Mouse (Mus musculus): ENCODE measurements at regions not wholly inside any gene's neighbourhood (a gene's known extent, or its start where the extent isn't known, plus 50 kb on each side); places are given as distances from the start of the nearest gene placed in this dataset.

DNA sequence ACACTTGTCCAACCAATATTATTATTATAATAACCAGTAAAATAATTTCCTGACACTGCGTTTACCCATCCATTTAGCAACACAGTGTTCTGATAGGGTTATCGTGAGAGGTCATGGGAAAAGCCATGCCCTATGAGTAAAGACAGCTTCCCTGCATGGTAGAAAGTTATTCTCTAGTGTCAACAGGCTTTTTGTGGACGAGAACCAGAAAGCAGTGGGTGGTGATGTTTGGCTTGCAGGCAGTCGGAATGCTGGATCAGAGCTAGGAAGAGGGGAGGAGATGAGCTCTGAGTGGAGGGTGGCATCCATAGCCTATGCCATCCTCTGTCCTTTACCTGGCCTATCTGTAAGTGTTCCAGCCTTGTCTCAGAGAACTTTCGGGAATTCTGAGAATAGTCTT is 83.1 kb upstream of the Sash1 start:
- no peaks in the 10 kb centered on the region for H3K27me3 ChIP-seq (ENCODE audit: control insufficient read depth, insufficient read depth, low read length, poor library complexity, severe bottlenecking)
- H3K27ac ChIP-seq (ENCODE audit: insufficient read depth, low read length), result no peak overlapping the region
- no peaks in the 10 kb centered on the region for H3K9me3 ChIP-seq (replicated peaks; ENCODE audit: control insufficient read depth, insufficient read depth, low read length, poor library complexity, severe bottlenecking)
- TF ChIP-seq EP300 (IDR thresholded peaks at IDR 0.05; ENCODE audit: insufficient read depth, low read depth, low read length), result no peak
- TF ChIP-seq POLR2A (IDR thresholded peaks at IDR 0.05; ENCODE audit: insufficient read depth, low read length), result no peak
- TF ChIP-seq CTCF (IDR thresholded peaks at IDR 0.05; ENCODE audit: low read depth, low read length), result no peak
- H3K4me1 ChIP-seq (ENCODE audit: control insufficient read depth, insufficient read depth, low read length), result no peaks in the 10 kb centered on the region
- H3K36me3 ChIP-seq (ENCODE audit: control insufficient read depth, insufficient read depth, low read length, poor library complexity, severe bottlenecking), result no peaks in the 10 kb centered on the region
- no peak overlapping the region for H3K9ac ChIP-seq (ENCODE audit: low read depth, poor library complexity, severe bottlenecking)
- no peak overlapping the region for H3K4me3 ChIP-seq (ENCODE audit: low read depth, low read length)

DNA sequence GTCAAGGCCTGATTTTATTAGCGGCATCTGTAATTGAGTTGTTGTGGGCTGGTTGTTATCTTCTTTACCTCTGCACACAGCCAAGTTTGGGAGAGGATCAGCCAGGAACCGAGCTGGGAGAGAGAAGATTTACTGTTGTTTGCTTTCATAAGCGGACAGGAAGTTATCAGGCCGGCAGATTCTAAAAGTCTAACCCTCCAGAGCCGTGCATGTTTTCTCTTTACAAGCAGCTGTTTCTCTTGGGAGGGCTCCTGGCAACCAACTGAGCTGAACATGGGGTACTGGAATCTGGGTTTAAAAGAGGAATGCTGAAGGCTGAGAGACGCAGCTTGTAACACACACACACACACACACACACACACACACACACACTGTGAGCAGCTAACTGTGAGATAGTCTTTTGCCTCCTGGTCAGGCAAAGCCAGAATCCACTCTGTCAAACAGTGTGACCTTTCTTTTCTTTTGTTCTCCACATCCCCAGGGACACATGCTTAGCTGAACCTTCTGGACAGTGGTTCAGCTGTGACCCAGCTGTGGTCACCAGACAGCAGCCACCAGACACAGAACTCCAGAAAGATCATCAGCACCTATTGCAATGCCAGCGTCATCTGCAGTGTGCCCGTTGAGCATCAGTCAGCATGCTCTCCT is 82.5 kb upstream of the Sash1 start:
- no peak overlapping the region for H3K27ac ChIP-seq (ENCODE audit: insufficient read depth, low read length)
- no peak overlapping the region for H3K9ac ChIP-seq (ENCODE audit: low read depth, poor library complexity, severe bottlenecking)
- H3K27me3 ChIP-seq (ENCODE audit: control insufficient read depth, insufficient read depth, low read length, poor library complexity, severe bottlenecking), result no peaks in the 10 kb centered on the region
- H3K4me1 ChIP-seq (ENCODE audit: control insufficient read depth, insufficient read depth, low read length), result no peaks in the 10 kb centered on the region
- H3K4me3 ChIP-seq (ENCODE audit: low read depth, low read length), result no peak overlapping the region
- TF ChIP-seq POLR2A (IDR thresholded peaks at IDR 0.05; ENCODE audit: insufficient read depth, low read length) (no peak), EP300 (IDR thresholded peaks at IDR 0.05; ENCODE audit: insufficient read depth, low read depth, low read length) (no peak), CTCF (IDR thresholded peaks at IDR 0.05; ENCODE audit: low read depth, low read length) (no peak)
- no peaks in the 10 kb centered on the region for H3K9me3 ChIP-seq (replicated peaks; ENCODE audit: control insufficient read depth, insufficient read depth, low read length, poor library complexity, severe bottlenecking)
- no peaks in the 10 kb centered on the region for H3K36me3 ChIP-seq (ENCODE audit: control insufficient read depth, insufficient read depth, low read length, poor library complexity, severe bottlenecking)

DNA sequence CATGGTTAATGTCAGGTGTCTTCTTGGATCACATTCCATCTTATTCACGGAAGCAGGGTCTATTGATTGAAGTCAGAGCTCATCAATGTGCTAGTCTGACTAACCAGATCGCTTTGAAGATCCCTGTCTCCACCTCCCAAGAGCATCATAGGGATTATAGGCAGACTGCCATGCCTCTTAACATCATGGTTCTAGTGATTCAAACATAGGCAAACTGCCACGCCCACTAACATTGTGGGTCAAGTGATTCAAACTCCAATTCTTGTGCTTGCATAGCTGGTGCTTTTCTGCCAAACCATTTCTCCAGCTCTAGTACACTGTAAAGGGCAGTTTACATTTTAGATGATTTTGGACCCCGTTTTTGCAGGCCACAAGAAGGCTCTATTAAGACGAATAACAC is 77.1 kb upstream of the Sash1 start:
- Histone ChIP-seq H3K9ac (ENCODE audit: low read depth, poor library complexity, severe bottlenecking) (no peak overlapping the region), H3K27ac (ENCODE audit: insufficient read depth, low read length) (no peak overlapping the region), H3K4me3 (ENCODE audit: low read depth, low read length) (no peak overlapping the region), H3K9me3 (replicated peaks; ENCODE audit: control insufficient read depth, insufficient read depth, low read length, poor library complexity, severe bottlenecking) (no peaks in the 10 kb centered on the region), H3K4me1 (ENCODE audit: control insufficient read depth, insufficient read depth, low read length) (no peaks in the 10 kb centered on the region), H3K27me3 (ENCODE audit: control insufficient read depth, insufficient read depth, low read length, poor library complexity, severe bottlenecking) (no peaks in the 10 kb centered on the region), H3K36me3 (ENCODE audit: control insufficient read depth, insufficient read depth, low read length, poor library complexity, severe bottlenecking) (no peaks in the 10 kb centered on the region)
- TF ChIP-seq EP300 (IDR thresholded peaks at IDR 0.05; ENCODE audit: insufficient read depth, low read depth, low read length), result no peak
- no peak for TF ChIP-seq POLR2A (IDR thresholded peaks at IDR 0.05; ENCODE audit: insufficient read depth, low read length)
- TF ChIP-seq CTCF (IDR thresholded peaks at IDR 0.05; ENCODE audit: low read depth, low read length), result no peak

DNA sequence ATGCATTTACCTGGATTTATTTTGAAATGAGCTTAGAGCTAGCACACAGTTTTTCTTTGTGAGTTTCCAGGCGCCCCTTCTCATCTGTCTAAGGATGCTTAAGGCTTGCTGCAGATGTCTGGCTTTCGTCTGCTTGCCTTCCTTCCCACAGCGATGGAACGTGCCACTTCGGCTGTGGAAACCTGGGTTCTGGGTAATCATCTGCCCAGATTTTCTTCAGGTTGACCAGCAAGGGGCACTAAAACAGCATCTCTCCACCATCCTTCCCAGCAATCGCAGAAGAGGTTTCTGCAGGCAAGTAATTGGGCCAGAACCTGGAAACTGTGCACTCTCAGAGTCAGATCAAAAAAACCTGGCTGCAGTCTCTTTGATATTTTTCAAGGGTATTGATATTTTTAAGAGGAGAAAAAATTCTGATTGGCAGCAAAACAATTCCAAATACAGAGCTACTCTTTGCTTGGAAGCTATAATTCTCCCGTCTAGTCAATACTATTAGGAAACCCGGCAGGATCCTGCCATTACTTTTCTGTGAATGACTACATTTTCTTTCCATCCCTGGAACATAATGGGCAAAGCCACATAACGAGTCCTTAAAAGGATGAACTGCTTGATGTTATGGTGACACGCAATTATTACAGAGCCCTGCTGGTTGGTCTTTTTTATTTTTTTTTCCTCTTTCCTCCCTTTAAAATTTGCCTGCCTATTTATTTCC is 75.2 kb upstream of the Sash1 start:
- H3K27me3 ChIP-seq (ENCODE audit: control insufficient read depth, insufficient read depth, low read length, poor library complexity, severe bottlenecking), result no peaks in the 10 kb centered on the region
- no peak overlapping the region for H3K9ac ChIP-seq (ENCODE audit: low read depth, poor library complexity, severe bottlenecking)
- H3K4me3 ChIP-seq (ENCODE audit: low read depth, low read length), result no peak overlapping the region
- TF ChIP-seq CTCF (IDR thresholded peaks at IDR 0.05; ENCODE audit: low read depth, low read length) (no peak), EP300 (IDR thresholded peaks at IDR 0.05; ENCODE audit: insufficient read depth, low read depth, low read length) (no peak), POLR2A (IDR thresholded peaks at IDR 0.05; ENCODE audit: insufficient read depth, low read length) (no peak)
- no peaks in the 10 kb centered on the region for H3K36me3 ChIP-seq (ENCODE audit: control insufficient read depth, insufficient read depth, low read length, poor library complexity, severe bottlenecking)
- H3K4me1 ChIP-seq (ENCODE audit: control insufficient read depth, insufficient read depth, low read length), result no peaks in the 10 kb centered on the region
- no peaks in the 10 kb centered on the region for H3K9me3 ChIP-seq (replicated peaks; ENCODE audit: control insufficient read depth, insufficient read depth, low read length, poor library complexity, severe bottlenecking)
- no peak overlapping the region for H3K27ac ChIP-seq (ENCODE audit: insufficient read depth, low read length)

DNA sequence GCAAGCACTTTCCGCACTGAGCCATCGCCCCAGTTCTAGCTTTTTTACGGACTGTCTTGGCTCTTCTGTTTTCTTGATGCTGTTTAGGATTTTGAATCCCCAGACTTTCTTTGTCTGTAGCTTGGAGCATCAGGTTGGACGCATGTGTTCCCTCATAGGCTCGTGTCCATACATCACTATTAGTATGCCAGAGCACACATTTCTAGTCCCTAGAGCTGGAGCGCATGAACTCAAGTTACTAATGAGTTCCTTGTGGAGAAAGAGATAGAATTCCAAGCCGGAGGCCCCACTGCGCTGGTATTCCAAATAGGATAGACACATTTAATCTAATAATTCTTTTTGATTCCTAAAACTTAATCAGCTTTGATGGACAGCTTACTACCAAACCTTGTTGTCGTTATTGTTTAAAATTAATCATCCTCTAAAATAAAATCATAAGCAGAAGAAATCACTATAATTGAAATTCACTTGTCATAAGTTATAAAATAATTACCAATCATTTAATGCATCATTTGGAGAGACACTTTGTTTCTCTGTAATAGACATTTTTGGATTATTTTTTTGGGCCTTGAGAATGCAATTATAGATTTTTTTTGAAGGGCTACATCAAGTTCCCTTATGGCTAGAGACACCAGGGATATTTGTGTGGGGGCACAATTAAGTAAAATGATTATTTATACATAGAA is 74.5 kb upstream of the Sash1 start:
- H3K9me3 ChIP-seq (replicated peaks; ENCODE audit: control insufficient read depth, insufficient read depth, low read length, poor library complexity, severe bottlenecking), result no peaks in the 10 kb centered on the region
- H3K27ac ChIP-seq (ENCODE audit: insufficient read depth, low read length), result no peak overlapping the region
- no peaks in the 10 kb centered on the region for H3K36me3 ChIP-seq (ENCODE audit: control insufficient read depth, insufficient read depth, low read length, poor library complexity, severe bottlenecking)
- no peaks in the 10 kb centered on the region for H3K27me3 ChIP-seq (ENCODE audit: control insufficient read depth, insufficient read depth, low read length, poor library complexity, severe bottlenecking)
- no peak overlapping the region for H3K9ac ChIP-seq (ENCODE audit: low read depth, poor library complexity, severe bottlenecking)
- H3K4me1 ChIP-seq (ENCODE audit: control insufficient read depth, insufficient read depth, low read length), result no peaks in the 10 kb centered on the region
- TF ChIP-seq CTCF (IDR thresholded peaks at IDR 0.05; ENCODE audit: low read depth, low read length) (no peak), EP300 (IDR thresholded peaks at IDR 0.05; ENCODE audit: insufficient read depth, low read depth, low read length) (no peak), POLR2A (IDR thresholded peaks at IDR 0.05; ENCODE audit: insufficient read depth, low read length) (no peak)
- H3K4me3 ChIP-seq (ENCODE audit: low read depth, low read length), result no peak overlapping the region

Measured in ES-Bruce4 (cell line).